Mouse (Mus musculus) hindbrain, embryonic 15.5 days (tissue): ENCODE results near the gene Plxna2. TPM values are rescaled to one million over a fixed set of nuclear protein-coding genes. Genes with fewer than 3 reads are reported as not detected.

Experiments used
- ATAC-seq: fragments of 200-750 bp; cut with Nextera tagmentation; 2 replicates; pipeline ENCODE4 v1.8.0; 2017; ENCODE audit warnings: low read depth, moderate number of reproducible peaks, moderate TSS enrichment; ENCODE audit not compliant: low FRiP score
- H3K27ac ChIP-seq: fragments of 300-500 bp; sonication (generic); replicated peaks from 2 replicates; pipeline ENCODE4 v1.5.1; 2015; ENCODE audit warnings: mild to moderate bottlenecking, inconsistent platforms
- H3K27me3 ChIP-seq: fragments of 300-500 bp; sonication (generic); 2 replicates; pipeline ENCODE4 v1.6.1; 2015; ENCODE audit warnings: control low read depth, inconsistent platforms
- H3K36me3 ChIP-seq: fragments of 300-500 bp; sonication (generic); 2 replicates; pipeline ENCODE4 v1.6.1; 2015; ENCODE audit warnings: control low read depth, inconsistent platforms
- H3K4me1 ChIP-seq: fragments of 300-500 bp; sonication (generic); replicated peaks from 2 replicates; pipeline ENCODE4 v1.6.1; 2015; ENCODE audit warnings: control low read depth, inconsistent platforms
- H3K4me2 ChIP-seq: fragments of 300-500 bp; sonication (generic); 2 replicates; pipeline ENCODE4 v1.6.1; 2015; ENCODE audit warnings: moderate library complexity, mild to moderate bottlenecking, inconsistent platforms
- H3K4me3 ChIP-seq: fragments of 300-500 bp; sonication (generic); 2 replicates; pipeline ENCODE4 v1.5.1; 2015; ENCODE audit warnings: mild to moderate bottlenecking, inconsistent platforms
- H3K9ac ChIP-seq: fragments of 300-500 bp; sonication (generic); 2 replicates; pipeline ENCODE4 v1.6.1; 2015; ENCODE audit warnings: inconsistent platforms
- H3K9me3 ChIP-seq: fragments of 300-500 bp; sonication (generic); 2 replicates; pipeline ENCODE4 v1.6.1; 2016; ENCODE audit warnings: control low read depth, inconsistent platforms
- WGBS: fragments of 180-500 bp; shearing (Covaris S2); methylation state at CpG from one replicate; pipeline ENCODE4 v1.1.7; 2015; 5-methylcytosine and 5-hydroxymethylcytosine counted together
- polyA plus RNA-seq: library from polyadenylated mRNA; unstranded; fragments of >200 nt; fragmentation: Nextera tagmentation; extraction: Ambion mirVana; gene quantifications from 2 replicates; pipeline ENCODE4 v1.2.1, GENCODE M21; 2015

Gene Plxna2
- polyA plus RNA-seq, 1 experiment from 2014 or later = 32.8 TPM

- peaks cover 8% of the 10 kb centered on the region for H3K4me1 ChIP-seq
- H3K9me3 ChIP-seq = no peaks in the 10 kb centered on the region
- WGBS = 90% methylated on average over 1 of the region's 1 CpGs
- no peak for ATAC-seq
- H3K36me3 ChIP-seq = peaks cover 34% of the 10 kb centered on the region
- H3K27me3 ChIP-seq = no peaks in the 10 kb centered on the region
- no peak overlapping the region for H3K4me3 ChIP-seq
- H3K4me2 ChIP-seq = no peak overlapping the region
- no peak overlapping the region for H3K9ac ChIP-seq
- no peak overlapping the region for H3K27ac ChIP-seq
These were observed 27.9 kb downstream of the Plxna2 start for GRCm38 (mm10) chr1:194645898-194646297.

- H3K4me1 ChIP-seq = peaks cover 8% of the 10 kb centered on the region
- ATAC-seq = no peak
- no peaks in the 10 kb centered on the region for H3K27me3 ChIP-seq
- no peak overlapping the region for H3K4me3 ChIP-seq
- H3K9me3 ChIP-seq = no peaks in the 10 kb centered on the region
- WGBS = 79% methylated on average over 1 of the region's 1 CpGs
- H3K27ac ChIP-seq = no peak overlapping the region
- no peak overlapping the region for H3K4me2 ChIP-seq
- H3K36me3 ChIP-seq = peaks cover 40% of the 10 kb centered on the region
- no peak overlapping the region for H3K9ac ChIP-seq
These were observed 32.1 kb downstream of the Plxna2 start for GRCm38 (mm10) chr1:194650076-194650475.

GRCm38 (mm10) chr1:194650566-194650965 lies 32.5 kb downstream of the Plxna2 start:
- Histone ChIP-seq H3K9me3 (no peaks in the 10 kb centered on the region), H3K27ac (no peak overlapping the region), H3K36me3 (peaks cover 40% of the 10 kb centered on the region), H3K27me3 (no peaks in the 10 kb centered on the region), H3K9ac (no peak overlapping the region), H3K4me3 (no peak overlapping the region), H3K4me1 (peaks cover 8% of the 10 kb centered on the region), H3K4me2 (no peak overlapping the region)
- ATAC-seq = no peak
- 94% methylated on average over 2 of the region's 2 CpGs for WGBS

DNA sequence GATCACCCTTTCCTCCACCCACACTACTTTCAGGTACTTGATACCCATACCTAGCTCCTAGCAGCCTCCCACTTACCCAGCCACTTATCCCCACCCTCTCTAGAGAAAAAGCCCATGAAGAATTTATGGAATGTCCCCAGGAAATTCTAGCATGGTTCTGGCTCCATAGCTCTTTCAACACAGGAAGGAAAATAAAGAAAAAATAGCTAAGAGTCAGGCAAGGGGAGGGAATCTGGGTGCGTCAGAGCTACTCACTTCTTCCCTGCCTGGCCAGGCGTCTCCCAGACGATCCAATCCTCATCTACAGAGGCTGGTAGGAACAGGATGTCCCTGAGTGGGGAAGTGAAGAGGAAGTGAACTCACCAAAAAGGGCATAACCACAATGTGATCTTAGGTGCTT lies 34.0 kb downstream of the Plxna2 start:
- Histone ChIP-seq H3K27ac (no peak overlapping the region), H3K9me3 (no peaks in the 10 kb centered on the region), H3K4me1 (peaks cover 8% of the 10 kb centered on the region), H3K27me3 (no peaks in the 10 kb centered on the region), H3K36me3 (peaks cover 44% of the 10 kb centered on the region), H3K4me2 (no peak overlapping the region), H3K4me3 (no peak overlapping the region), H3K9ac (no peak overlapping the region)
- ATAC-seq = no peak
- WGBS = 80% methylated on average over 3 of the region's 3 CpGs

DNA sequence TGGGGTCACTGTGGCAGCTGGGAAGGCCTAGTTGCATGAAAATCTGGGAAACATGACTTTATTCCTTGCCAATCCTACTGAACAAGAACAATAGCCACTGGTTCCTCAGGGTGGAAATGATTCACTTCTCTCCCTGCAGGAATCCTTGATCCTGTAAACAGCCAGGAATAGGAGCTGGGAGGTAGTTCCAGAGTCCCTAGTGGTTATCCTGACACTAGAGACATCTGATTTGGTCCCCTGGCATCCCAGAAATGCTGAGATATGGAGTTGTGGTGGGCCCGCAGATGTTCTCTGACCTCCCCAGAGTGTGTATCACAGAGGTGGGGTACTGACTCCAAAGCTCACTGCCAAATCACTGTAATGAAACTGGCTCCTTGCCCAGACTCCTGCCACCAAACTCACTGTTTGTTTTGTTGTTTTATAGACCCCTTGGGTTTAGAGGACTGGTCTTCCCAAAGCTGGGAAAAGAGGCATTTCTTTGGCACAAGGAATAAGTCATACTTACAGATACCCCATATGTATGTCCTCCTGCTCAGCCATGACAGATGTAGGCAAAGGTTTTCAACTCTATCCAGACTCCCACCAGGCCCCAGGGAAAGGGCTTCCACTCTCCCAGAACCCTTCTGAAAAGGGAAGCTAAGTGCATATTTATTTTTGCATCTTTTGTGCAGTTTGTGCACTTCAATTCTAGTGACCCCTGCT lies 40.6 kb downstream of the Plxna2 start:
- 46% methylated on average over 1 of the region's 1 CpGs for WGBS
- H3K4me1 ChIP-seq = peaks cover 31% of the 10 kb centered on the region
- H3K27ac ChIP-seq = peak overlapping the region; percentile 60

GRCm38 (mm10) chr1:194660426-194661119 lies 42.6 kb downstream of the Plxna2 start:
- Histone ChIP-seq H3K9ac (no peak overlapping the region), H3K27ac (no peak overlapping the region), H3K4me2 (no peak overlapping the region), H3K9me3 (no peaks in the 10 kb centered on the region), H3K4me1 (peaks cover 32% of the 10 kb centered on the region), H3K4me3 (no peak overlapping the region), H3K36me3 (peaks cover 7% of the 10 kb centered on the region; the same call in 1 of the 2 replicates), H3K27me3 (no peaks in the 10 kb centered on the region)
- 76% methylated on average over 3 of the region's 3 CpGs for WGBS
- ATAC-seq = no peak

More for the DNA sequence above, 40.6 kb downstream of the Plxna2 start:
- Histone ChIP-seq H3K4me3 (no peak overlapping the region), H3K4me2 (no peak overlapping the region), H3K9ac (no peak overlapping the region), H3K9me3 (no peaks in the 10 kb centered on the region), H3K36me3 (peaks cover 7% of the 10 kb centered on the region; the same call in 1 of the 2 replicates), H3K27me3 (no peaks in the 10 kb centered on the region)
- ATAC-seq = peak; percentile 76

DNA sequence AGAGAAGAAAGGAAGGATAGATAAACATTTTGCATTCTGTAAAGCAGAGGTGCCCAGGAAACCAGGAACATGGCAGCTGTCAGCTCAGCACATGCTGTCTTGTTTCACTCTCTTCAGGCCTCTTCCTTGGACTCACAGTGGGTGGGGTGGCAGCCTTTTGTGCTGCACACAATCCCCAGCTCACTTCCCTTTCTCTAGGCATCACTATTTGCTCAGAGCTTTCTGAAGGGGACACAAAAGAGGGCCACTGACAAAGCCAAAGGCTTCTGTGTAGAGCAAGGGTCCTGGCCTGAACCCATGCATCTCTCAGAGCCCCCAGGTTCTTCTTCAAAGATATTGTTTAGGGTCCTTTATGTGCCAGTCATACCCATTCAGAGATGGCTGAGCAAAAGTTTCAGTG lies 45.0 kb downstream of the Plxna2 start:
- Histone ChIP-seq H3K4me3 (no peak overlapping the region), H3K4me1 (peaks cover 26% of the 10 kb centered on the region), H3K27me3 (no peaks in the 10 kb centered on the region), H3K9me3 (no peaks in the 10 kb centered on the region), H3K9ac (no peak overlapping the region), H3K27ac (no peak overlapping the region), H3K36me3 (no peaks in the 10 kb centered on the region), H3K4me2 (no peak overlapping the region)
- ATAC-seq = no peak

GRCm38 (mm10) chr1:194665715-194666114 lies 47.7 kb downstream of the Plxna2 start:
- Histone ChIP-seq H3K4me3 (no peak overlapping the region), H3K9ac (no peak overlapping the region), H3K27ac (no peak overlapping the region), H3K4me1 (peaks cover 8% of the 10 kb centered on the region; the same call in 1 of the 2 replicates), H3K36me3 (no peaks in the 10 kb centered on the region), H3K4me2 (no peak overlapping the region), H3K9me3 (no peaks in the 10 kb centered on the region), H3K27me3 (no peaks in the 10 kb centered on the region)
- WGBS = 50% methylated on average over 3 of the region's 3 CpGs
- ATAC-seq = no peak

GRCm38 (mm10) chr1:194671783-194672524 lies 53.9 kb downstream of the Plxna2 start:
- Histone ChIP-seq H3K36me3 (no peaks in the 10 kb centered on the region), H3K4me3 (no peak overlapping the region), H3K4me1 (peaks cover 11% of the 10 kb centered on the region), H3K9me3 (no peaks in the 10 kb centered on the region), H3K27ac (no peak overlapping the region), H3K27me3 (no peaks in the 10 kb centered on the region), H3K9ac (no peak overlapping the region), H3K4me2 (no peak overlapping the region)
- no peak for ATAC-seq
- WGBS = 91% methylated on average over 4 of the region's 4 CpGs

DNA sequence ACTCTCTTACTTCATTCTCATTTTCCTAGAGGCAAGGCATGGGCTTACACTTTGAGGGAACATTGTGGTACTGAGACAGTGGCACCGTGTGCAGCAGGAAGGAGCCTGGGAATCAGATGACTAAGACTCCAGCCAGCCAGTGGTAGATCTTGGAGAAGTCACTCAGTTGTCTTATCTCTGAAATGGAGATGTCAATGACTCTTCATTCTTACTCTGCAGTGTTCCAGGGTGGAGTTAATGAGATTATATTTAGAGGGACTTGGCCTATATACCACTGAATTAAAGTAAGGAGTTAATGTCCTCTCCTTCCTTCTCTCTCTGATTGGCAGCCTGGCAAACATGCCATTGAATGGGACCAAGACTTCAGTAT lies 54.5 kb downstream of the Plxna2 start:
- H3K9ac ChIP-seq = no peak overlapping the region
- WGBS = 86% methylated on average over 1 of the region's 1 CpGs
- no peak for ATAC-seq
- no peak overlapping the region for H3K4me2 ChIP-seq
- no peak overlapping the region for H3K4me3 ChIP-seq
- H3K4me1 ChIP-seq = peaks cover 11% of the 10 kb centered on the region
- H3K9me3 ChIP-seq = no peaks in the 10 kb centered on the region
- no peaks in the 10 kb centered on the region for H3K36me3 ChIP-seq
- H3K27ac ChIP-seq = no peak overlapping the region
- H3K27me3 ChIP-seq = no peaks in the 10 kb centered on the region

GRCm38 (mm10) chr1:194673229-194673628 lies 55.2 kb downstream of the Plxna2 start:
- no peaks in the 10 kb centered on the region for H3K9me3 ChIP-seq
- H3K9ac ChIP-seq = no peak overlapping the region
- H3K4me2 ChIP-seq = no peak overlapping the region
- H3K27me3 ChIP-seq = no peaks in the 10 kb centered on the region
- no peak overlapping the region for H3K27ac ChIP-seq
- H3K36me3 ChIP-seq = no peaks in the 10 kb centered on the region
- no peak overlapping the region for H3K4me3 ChIP-seq
- no peak for ATAC-seq
- H3K4me1 ChIP-seq = peaks cover 11% of the 10 kb centered on the region
